Mouse (Mus musculus) regulatory T cell (primary cell): ENCODE results near the gene Acsl6.

Experiments
- in situ Hi-C: fragments of 300-600 bp; cut with MboI, MseI; formaldehyde crosslinking; loops from one replicate; pipeline ENCODE4 v1.15.1; 2025; ENCODE audit warnings: high pct_unique_total_duplicates

Acsl6 gene

DNA sequence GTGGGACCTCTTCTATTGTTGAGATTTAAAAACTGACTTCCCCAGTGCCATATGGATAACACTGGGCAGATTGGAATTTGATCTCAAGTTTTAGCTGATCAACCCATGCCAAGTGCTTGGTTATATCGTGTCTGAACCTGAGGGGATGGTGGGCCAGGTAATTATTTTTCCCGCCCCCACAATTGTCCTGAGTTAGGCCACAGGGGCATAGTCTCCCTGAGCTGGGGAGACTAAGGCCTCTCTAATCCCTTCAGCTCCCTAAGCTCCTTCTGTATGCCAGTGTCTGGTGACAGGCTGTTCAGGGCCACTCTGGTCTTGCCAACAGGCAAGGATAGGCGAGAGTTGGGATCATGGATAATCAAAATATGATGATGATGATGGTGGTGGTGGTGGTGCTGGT is 1.7 kb downstream of the Acsl6 start:
- in situ Hi-C loops: loop anchor here (5.0 to 10.0 kb wide), 2 partner anchors 47 to 169 kb away; no protein-coding TSS in a partner anchor

DNA sequence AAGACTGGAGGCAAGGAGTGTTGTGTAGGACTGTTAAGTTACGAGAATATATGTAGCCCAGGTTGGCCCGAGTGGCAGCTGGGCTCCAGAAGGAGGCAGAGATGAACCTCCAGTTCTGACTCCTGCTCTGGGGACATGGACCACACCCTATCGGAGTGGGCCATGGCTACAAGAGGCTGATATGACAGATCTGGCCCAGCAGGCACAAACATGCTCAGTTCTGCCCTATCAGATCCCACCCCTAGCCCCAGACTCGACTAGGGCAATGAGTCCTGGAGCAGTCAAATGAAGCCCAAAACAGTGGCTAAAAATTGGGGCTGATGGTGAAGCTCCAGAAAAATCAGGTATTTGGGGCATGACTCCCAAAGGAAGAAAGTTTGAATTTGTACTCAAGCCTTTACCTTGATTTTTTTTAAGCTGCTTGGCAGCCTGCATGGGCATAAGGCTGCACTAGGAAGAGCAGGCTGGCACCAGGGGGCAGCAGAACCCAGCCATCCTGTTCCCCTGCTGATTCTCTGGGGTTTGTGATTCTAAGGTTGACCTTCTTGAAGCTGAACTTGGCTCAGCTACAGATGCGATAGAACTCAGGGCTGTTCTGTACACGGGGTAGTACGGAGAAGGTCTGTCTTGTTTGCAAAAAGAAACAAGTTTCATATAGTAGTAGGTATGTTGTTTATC is 3.7 kb downstream of the Acsl6 start:
- in situ Hi-C loops: loop anchor here (5.0 to 10.0 kb wide), 2 partner anchors 45 to 168 kb away; no protein-coding TSS in a partner anchor

DNA sequence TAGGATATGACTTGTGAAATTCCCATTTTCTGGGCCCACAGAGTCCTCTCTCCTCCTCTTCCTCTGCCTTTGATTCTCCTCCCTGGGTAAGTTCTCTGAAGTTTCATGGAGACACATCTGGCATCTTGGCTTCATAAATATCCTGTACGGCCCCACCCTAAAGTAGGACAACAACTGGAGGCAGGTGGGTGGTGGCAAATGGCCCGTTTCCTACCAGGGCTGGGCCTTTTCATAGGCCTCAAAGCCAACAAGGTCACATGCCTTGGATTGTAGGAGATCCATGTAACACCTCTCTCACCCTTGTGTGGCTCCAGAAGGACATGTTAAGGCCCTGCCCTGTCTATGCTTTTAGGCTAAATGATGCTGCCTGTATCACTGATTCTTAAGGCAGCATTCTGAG is 7.0 kb downstream of the Acsl6 start:
- in situ Hi-C loops: no loop called here

DNA sequence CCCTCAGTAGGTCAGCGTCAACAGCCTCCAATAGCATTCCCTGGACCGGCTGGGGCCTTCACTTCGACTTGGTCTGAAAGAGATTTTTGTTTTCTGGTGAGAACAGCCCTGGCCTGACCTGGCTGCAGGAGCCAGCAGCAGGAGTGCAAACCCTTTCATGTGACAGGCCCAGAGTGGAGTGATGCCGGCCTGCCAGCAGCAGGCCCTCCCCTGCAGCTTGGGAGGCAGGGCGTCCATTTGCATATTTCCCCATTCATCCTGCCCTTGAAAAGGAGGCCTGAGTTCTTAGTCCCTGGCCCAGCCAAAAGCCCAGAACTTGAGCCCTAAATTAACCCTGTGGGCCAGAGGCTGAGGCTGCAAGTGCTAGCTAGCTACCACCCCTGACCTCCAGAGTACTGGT is 8.4 kb downstream of the Acsl6 start:
- in situ Hi-C loops: no loop called here

DNA sequence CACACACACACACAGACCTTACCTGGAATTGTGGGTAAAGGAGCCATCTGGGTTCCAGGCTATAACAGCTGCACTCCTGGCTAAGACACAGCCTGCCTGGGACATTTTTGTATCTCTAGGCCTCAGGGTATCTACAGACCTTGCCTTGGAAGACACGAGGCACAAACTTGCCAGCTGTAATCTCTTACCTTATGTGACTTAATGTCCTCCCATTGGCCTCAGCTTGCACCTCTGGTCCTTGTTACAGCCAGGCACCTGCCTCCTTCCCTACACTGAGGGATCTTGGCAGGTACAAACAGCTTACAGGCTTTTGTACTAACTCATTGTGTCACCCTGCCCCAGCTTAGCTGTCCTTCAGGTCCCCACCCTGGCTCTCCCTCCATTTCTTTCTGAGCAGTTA is 9.0 kb downstream of the Acsl6 start:
- in situ Hi-C loops: no loop called here

DNA sequence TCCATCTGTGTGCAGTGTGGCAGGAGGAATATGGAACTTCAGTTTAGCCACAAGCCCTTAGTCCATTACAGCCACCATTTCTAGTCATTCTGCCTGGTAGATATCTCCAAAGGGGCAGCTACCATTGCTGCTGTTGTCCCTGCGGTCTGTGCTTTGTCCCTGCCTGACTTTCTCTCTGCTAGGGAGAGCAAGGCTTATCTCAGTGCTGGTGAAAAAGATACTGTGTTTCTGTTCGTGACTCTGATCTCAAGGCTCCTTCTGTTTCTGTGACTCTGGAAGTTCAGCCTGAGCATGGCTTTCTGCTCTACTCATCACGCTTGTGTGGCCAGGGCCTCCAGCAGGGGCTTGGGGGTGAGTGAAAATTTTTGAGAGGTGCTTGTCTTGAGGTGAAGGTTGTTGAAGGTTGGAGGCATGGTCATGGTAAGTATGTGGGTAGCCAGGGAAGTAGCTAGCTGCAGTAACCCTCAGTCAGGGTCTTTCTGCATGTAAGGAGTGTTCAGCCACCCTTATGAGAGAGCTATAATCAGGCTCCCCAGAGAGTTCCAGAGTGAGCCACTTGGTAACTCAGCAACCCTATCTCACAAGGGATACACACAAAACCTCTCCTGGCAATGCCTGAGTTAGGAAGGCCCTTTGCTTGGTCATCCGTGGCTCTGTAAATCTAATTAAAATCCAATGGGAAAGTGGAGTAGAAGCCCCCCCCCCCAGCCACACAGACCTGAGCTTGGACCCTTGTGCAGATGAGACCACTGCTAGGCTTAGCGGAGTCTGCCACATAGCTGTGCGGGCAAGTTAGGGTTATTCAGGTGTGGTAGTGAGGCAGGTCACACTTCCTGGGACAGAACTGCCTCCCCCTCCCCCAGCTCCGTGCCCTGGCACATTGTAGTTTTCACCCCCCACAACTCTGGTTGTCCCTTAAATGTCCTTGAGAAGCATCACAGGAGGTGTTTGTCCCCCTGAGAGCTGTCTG is 10.1 kb downstream of the Acsl6 start:
- in situ Hi-C loops: no loop called here

DNA sequence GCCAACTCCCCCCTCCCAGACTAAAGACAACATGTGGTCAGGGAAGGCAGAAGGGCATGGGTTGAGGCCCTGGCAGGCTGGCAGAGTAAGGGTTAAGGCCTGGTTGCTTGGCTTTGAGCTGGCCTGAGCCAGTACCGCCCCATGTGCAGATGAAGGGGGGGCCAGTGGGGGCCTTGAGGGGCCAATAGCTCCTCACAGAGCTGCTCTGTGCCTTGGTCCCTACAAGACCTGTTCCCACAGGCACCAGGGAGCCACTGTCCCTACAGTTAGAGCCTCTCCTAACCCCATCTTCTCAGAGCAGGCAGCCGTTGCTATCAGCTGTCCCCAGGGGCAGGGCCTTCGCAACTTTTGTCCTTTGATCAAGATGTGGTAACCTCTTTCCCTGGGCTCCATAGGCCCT is 11.1 kb downstream of the Acsl6 start:
- in situ Hi-C loops: no loop called here

DNA sequence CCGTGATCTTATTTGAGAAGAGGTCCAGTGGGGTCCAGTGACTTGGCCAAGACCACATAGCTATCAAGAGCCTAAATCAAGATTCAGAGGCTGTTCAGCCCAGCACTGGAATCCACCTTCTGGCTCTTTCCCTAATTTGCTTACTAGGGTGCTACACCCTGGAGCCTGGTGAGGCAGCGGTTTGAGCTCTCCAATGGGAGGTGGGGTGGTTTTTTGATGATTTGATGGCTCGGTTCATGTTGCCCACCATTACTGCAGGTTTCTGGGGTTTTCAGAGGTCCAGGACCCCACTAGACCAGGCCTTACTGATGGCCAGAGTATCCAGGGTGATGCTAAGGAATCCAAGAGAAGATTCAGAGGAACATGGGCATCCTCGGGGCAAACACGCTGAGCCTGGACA is 11.7 kb downstream of the Acsl6 start:
- in situ Hi-C loops: no loop called here

DNA sequence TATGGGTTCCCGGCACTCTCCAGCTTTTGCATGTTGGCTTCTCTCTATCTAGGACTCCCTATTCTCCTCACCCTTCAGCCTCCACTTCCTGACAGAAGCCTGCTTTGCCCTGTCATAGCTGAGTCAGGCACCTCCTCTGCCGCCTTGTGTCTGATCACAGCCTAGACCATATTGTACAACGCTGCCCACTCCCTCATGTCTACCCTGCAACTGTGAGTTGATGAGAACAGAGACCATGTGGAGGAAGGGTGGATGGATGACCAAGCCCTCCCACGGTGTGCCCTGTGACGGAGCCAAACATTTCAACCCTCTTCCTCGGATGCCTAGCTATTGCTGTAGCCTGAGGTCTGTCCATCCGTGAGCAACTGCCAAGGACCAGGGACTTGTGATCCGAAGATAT is 13.8 kb downstream of the Acsl6 start:
- in situ Hi-C loops: no loop called here

DNA sequence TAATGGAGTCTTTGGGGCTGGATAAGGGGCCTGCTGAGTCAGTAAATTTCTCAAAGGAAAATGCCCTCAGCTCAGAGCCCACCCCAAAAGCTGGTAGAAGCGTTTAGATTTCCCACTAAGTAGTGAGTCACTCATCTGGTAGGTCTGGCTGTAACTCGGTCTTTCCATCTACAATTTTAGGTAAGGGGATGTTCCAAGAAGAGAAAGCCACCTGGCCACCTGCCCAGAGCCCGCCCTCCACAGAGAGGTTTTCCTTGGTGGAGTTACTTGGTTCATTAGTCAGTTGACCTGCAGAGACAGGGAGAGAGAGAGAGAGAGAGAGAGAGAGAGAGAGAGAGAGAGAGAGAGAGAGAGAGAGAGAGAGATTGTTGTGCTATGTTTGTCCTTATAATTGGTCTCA is 14.2 kb downstream of the Acsl6 start:
- in situ Hi-C loops: no loop called here

DNA sequence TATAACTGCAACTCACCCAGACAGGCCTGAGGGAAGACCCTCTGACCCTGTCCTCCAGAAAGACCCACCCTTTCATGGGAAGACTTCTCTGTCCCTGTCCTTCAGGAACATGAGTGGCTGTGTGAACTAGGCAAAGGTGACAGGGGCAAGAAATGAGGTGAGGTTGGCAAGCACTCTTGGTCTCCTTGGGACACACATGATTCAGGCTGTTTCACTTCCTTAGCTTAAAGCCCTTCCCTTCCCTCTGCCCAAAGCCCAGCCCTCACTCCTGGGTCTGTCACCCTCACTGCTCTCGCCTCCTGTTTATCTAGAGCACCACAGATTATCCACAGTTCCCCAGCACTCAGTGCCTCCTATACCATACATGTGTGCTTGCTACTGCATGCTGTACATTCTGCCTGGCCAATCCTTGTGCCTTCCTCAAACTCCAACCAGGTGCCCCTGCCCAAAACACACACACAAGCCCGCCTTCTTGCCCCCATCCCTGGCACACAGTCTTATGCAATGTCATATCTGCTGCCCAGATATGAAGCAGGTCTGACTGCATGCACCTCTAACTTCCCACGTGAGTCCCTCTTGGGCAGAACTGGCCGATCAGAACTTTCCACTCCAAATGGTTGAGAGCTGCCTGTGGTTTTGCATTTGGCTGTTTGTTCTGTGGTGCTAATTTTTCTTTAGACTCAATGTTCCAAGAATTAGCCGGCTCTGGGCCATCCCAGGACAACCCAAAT is 18.4 kb downstream of the Acsl6 start:
- in situ Hi-C loops: no loop called here

DNA sequence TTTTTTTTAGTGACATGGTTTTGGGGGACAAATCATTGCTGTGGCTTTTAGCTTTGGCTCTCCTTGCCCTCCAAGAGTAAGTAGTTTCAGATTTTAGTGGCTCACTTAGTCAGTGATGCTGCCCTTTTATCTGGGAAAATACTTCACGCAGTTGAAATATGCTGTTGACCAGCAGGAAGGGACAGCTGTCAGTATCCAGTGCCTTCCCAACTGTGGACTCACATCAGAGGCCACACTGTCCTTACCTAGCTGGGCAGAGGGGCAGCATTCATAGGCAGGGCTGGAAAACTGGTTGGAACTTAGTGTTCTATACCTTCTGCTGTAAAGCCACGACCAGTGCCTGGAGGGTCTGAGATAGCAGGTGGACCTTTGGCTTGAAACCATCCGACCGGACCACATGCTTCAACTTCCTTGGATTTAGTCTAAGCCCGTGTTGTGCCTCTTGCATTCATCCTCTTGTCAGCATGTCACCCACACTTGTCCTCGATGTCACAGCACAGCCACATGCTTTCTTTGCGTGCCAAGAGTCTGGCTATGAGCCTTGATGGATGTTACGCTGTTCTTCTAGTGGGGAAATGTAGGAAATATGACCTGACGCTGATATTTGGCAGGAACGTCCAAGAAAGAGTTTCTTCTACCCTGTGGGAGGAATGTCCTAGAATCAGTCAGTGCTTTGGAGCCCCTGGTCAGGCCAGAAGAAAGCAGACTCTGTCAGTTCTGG is 28.0 kb downstream of the Acsl6 start:
- in situ Hi-C loops: no loop called here

DNA sequence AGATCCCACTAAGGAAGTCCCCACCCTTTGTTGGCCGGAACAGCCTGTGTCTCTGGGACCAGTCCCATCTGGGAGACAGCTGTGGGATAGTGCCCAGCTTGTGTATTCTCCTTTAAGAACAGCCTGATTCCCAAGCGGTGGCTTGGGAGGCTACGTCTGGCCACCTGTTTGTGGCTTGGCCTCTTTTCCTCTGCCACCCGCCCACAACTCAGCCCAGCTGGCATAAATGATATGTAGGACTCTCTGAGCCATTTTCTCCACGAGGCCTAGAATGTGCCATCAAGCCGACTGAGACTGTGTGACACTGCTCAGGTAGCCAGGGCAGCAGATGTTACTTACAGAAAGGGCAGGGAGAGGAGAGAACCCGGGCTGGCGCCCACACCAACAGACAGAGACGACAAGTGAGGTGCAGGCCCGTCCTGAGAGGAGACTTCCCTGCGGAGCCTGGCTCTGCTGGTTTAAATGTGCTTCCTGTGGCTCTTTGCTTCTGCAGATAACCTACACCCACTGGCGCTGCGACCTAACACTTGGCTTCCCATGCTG is 32.6 kb downstream of the Acsl6 start:
- in situ Hi-C loops: no loop called here

DNA sequence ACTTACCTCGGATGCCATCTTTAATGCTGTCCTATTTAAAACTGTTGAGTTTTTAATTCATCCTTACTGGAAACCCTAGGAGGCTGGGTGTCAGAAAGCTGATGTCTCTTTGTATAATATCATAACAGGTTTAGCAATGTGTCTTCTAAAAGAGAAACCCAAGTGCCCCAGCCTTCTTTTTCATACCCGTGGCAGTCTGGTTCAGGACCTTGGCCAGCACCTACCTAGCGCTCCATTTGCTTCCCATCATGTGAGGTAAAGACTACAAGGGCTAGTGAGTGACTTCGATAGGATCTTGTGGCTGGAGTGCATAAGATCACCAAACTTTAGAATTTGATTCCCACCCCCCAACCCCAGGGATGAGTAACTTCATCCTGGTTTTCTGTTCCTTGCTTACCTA is 40.1 kb downstream of the Acsl6 start:
- in situ Hi-C loops: no loop called here

DNA sequence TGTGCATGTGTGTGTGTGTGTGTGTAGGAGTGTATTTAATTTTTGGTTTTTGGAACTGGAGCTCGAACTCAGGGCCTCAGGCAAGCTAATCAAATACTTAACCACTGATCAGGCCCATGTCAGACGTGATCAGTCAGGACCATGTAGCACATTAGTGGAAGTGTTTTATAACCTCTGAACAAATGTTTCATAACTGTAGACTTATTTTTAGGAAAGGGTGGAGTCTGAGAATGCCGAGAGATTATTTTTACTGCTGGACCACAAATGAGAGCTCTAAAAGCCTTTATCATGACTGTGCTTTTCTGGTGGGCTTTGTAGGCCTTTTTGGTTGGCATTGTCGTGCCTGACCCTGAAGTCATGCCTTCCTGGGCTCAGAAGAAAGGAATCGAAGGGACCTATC is 48.1 kb downstream of the Acsl6 start:
- in situ Hi-C loops: loop anchor here (5.0 kb wide), 1 partner anchor 44 kb away; no protein-coding TSS in a partner anchor

DNA sequence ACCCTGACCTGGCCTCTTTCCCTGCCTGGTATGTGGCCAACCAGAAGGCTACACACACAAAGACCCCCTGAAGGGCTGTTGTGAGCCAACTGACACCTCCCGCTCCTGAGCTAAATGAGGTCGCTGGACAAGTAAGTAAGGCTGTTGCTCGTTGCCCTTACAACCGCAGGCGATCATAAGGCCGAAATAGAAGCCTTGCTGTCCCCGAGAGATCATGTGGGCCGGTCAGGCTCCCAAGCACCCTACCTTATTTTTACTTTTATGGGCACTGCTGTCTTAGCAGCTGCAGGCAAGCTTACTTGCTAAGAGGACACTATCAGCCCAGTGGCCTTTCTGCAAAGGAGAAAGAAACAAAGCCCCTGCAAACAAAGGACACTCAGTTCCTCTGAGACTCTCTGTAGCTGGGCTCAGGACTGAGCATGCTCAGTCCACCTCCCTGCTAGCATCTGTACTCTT is 49.6 kb downstream of the Acsl6 start:
- in situ Hi-C loops: loop anchor here (5.0 kb wide), 1 partner anchor 46 kb away; no protein-coding TSS in a partner anchor

DNA sequence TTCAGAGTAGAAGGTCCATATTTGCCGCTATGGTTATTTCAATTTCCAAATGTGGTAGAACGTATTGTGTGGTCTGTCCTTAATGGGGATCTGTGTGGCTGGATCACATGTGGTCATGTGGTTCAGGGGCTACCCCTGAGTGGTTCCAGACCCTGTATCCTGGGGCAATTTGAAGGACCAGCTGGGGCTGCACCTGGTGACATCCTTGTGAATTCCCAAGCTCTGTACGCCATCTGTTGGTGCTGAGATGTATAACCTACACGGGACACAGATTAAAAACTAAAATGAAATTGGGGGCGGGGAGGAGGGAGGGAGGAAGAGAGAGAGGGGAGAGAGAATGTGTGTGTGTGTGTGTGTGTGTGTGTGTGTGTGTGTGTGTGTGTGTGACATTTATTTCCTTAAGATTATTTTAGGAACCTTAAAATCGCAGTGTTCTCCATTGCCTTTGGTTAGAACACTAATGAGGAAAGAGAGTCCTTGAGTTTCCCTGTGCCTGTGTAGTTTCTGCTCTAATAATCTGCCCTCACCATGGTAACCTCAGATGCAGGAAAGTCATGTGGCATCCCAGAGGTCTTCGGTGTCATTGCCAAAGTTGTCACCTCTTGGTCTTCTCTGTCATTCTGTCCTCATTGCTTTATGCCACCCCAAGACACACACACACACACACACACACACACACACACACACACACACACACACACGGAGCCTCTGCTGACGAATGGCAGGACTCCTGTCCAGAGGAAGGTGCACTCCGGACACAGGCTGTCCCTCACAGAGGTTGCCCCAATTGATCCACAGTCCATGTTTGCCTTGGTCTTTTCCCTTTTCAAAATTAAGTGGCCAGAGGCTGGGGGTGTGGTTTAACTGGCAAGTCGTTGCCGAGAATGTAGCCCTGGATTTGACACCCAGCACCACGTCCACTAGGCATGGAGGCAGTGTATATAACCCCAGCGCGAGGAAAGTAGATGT is 51.3 kb downstream of the Acsl6 start:
- in situ Hi-C loops: loop anchor here (5.0 kb wide), 1 partner anchor 48 kb away; no protein-coding TSS in a partner anchor

DNA sequence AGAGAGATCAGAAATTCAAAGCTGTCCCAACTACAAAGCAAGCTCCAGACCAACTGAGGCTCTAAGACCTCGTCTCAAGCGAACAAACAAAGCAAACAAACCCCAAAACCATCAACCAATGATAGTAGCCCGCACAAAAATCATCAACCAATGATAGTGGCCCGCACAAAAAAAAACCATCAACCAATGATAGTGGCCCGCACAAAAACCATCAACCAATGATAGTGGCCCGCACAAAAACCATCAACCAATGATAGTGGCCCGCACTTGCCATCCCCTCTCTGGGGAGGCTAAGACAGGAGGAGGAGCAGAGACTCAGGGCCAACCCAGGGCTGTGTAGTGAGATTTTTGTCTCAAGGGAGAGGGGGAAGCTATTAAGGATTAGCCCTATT is 52.0 kb downstream of the Acsl6 start:
- in situ Hi-C loops: no loop called here

DNA sequence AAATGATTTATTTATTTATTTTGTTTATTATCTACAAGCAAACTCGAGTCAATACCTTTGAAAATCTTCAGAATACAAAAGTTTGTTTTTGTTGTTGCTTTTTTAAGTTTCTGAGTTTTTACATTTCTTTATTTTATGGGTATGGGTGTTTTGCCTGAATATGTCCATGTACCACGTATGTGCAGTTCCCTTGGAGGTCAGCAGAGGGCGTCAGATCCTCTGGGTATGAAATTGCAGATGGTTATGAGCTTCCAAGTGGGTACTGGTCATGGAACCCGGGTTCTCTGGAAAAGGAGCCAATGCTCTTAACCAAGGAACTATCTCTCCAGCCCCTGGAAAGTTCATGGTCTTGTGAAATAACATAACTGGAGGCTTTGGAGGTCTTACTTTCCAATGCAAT is 53.1 kb downstream of the Acsl6 start:
- in situ Hi-C loops: no loop called here

DNA sequence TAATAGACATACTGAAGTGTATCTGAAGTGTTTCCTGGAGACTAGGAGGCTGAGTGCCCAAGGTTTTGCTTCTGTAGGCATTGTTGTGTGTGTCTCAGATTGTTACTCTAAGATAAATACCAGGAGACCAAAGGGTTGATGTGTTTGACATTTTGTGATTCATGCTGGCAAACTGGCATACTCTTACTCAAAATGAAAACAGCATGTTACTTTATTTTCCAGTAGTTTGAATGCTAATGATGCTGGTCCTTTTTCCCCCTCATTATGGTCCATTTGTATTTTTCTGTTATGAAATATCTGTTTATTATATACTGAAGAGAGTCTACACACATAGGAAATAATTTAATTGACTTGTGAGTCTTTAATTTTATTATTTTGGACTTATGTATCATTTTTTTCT is 69.0 kb downstream of the Acsl6 start:
- in situ Hi-C loops: loop anchor here (10.0 kb wide), 1 partner anchor 102 kb away; no protein-coding TSS in a partner anchor
